Mouse (Mus musculus) forebrain, embryonic 12.5 days (tissue): ENCODE data around the gene Ttc12. TPM values are rescaled to one million over a fixed set of nuclear protein-coding genes. Genes with fewer than 3 reads are reported as not detected.

ENCODE experiments used
- ATAC-seq: fragments of 200-750 bp; cut with Nextera tagmentation; 2 replicates; pipeline ENCODE4 v1.8.0; 2017; ENCODE audit warnings: moderate TSS enrichment; ENCODE audit not compliant: low FRiP score
- H3K27ac ChIP-seq: fragments of 300-500 bp; sonication (generic); 2 replicates; pipeline ENCODE4 v1.5.1; 2016; ENCODE audit warnings: mild to moderate bottlenecking
- H3K27me3 ChIP-seq: fragments of 300-500 bp; sonication (generic); 2 replicates; pipeline ENCODE4 v1.6.1; 2016; ENCODE audit warnings: mild to moderate bottlenecking
- H3K36me3 ChIP-seq: fragments of 300-500 bp; sonication (generic); replicated peaks from 2 replicates; pipeline ENCODE4 v1.6.1; 2016; ENCODE audit warnings: mild to moderate bottlenecking
- H3K4me1 ChIP-seq: fragments of 300-500 bp; sonication (generic); 2 replicates; pipeline ENCODE4 v1.6.1; 2016
- H3K4me2 ChIP-seq: fragments of 300-500 bp; sonication (generic); 2 replicates; pipeline ENCODE4 v1.6.1; 2016; ENCODE audit warnings: mild to moderate bottlenecking, moderate library complexity
- H3K4me3 ChIP-seq: fragments of 300-500 bp; sonication (generic); replicated peaks from 2 replicates; pipeline ENCODE4 v1.5.1; 2016; ENCODE audit warnings: mild to moderate bottlenecking
- H3K9ac ChIP-seq: fragments of 300-500 bp; sonication (generic); 2 replicates; pipeline ENCODE4 v1.6.1; 2016; ENCODE audit warnings: mild to moderate bottlenecking
- H3K9me3 ChIP-seq: fragments of 300-500 bp; sonication (generic); 2 replicates; pipeline ENCODE4 v1.6.1; 2016
- WGBS: fragments of 180-500 bp; shearing (Covaris S2); methylation state at CpG from one replicate; pipeline ENCODE4 v1.1.7; 2016; 5-methylcytosine and 5-hydroxymethylcytosine counted together
- polyA plus RNA-seq: library from polyadenylated mRNA; unstranded; fragments of >200 nt; fragmentation: Nextera tagmentation; extraction: Ambion mirVana; gene quantifications from 2 replicates; pipeline ENCODE4 v1.2.1, GENCODE M21; 2016

Gene Ttc12
- polyA plus RNA-seq, 1 experiment from 2014 or later = 1.4 TPM

- peaks cover 6% of the 10 kb centered on the region; the same call in 1 of the 2 replicates for H3K4me1 ChIP-seq
- no peak overlapping the region for H3K9ac ChIP-seq
- WGBS = 75% methylated on average over 2 of the region's 2 CpGs
- no peak for ATAC-seq
- no peak overlapping the region for H3K4me3 ChIP-seq
- no peak overlapping the region for H3K27ac ChIP-seq
- H3K4me2 ChIP-seq = no peak overlapping the region
- no peaks in the 10 kb centered on the region for H3K27me3 ChIP-seq
- peaks cover 32% of the 10 kb centered on the region for H3K36me3 ChIP-seq
- H3K9me3 ChIP-seq = no peaks in the 10 kb centered on the region
These were observed 28.3 kb upstream of the Ttc12 start for GRCm38 (mm10) chr9:49514306-49514705.

GRCm38 (mm10) chr9:49510666-49511065, 24.6 kb upstream of the Ttc12 start:
- Histone ChIP-seq H3K4me2 (no peak overlapping the region), H3K36me3 (peaks cover 44% of the 10 kb centered on the region), H3K27ac (no peak overlapping the region), H3K9me3 (no peaks in the 10 kb centered on the region), H3K4me1 (peaks cover 5% of the 10 kb centered on the region; the same call in 1 of the 2 replicates), H3K9ac (no peak overlapping the region), H3K27me3 (no peaks in the 10 kb centered on the region), H3K4me3 (no peak overlapping the region)
- ATAC-seq = no peak
- WGBS = 93% methylated on average over 4 of the region's 4 CpGs

- H3K27ac ChIP-seq = no peak overlapping the region
- no peaks in the 10 kb centered on the region for H3K27me3 ChIP-seq
- WGBS = 96% methylated on average over 8 of the region's 8 CpGs
- no peak for ATAC-seq
- no peaks in the 10 kb centered on the region for H3K9me3 ChIP-seq
- H3K4me2 ChIP-seq = no peak overlapping the region
- H3K9ac ChIP-seq = no peak overlapping the region
- peaks cover 49% of the 10 kb centered on the region for H3K36me3 ChIP-seq
- no peak overlapping the region for H3K4me3 ChIP-seq
- no peaks in the 10 kb centered on the region; the same call in 1 of the 2 replicates for H3K4me1 ChIP-seq
These were observed 23.6 kb upstream of the Ttc12 start for GRCm38 (mm10) chr9:49509628-49510027.

- Histone ChIP-seq H3K4me2 (no peak overlapping the region), H3K4me3 (no peak overlapping the region), H3K27me3 (no peaks in the 10 kb centered on the region), H3K9me3 (no peaks in the 10 kb centered on the region), H3K4me1 (no peaks in the 10 kb centered on the region; the same call in 1 of the 2 replicates), H3K27ac (no peak overlapping the region), H3K9ac (no peak overlapping the region), H3K36me3 (peaks cover 49% of the 10 kb centered on the region)
- WGBS = 95% methylated on average over 3 of the region's 3 CpGs
- ATAC-seq = no peak
These were observed 23.1 kb upstream of the Ttc12 start for GRCm38 (mm10) chr9:49509094-49509493.

GRCm38 (mm10) chr9:49507829-49508585, 22.0 kb upstream of the Ttc12 start:
- no peak for ATAC-seq
- H3K4me1 ChIP-seq = no peaks in the 10 kb centered on the region; the same call in 1 of the 2 replicates
- no peak overlapping the region for H3K4me3 ChIP-seq
- 91% methylated on average over 9 of the region's 9 CpGs for WGBS
- no peaks in the 10 kb centered on the region for H3K27me3 ChIP-seq
- no peaks in the 10 kb centered on the region for H3K9me3 ChIP-seq
- H3K4me2 ChIP-seq = no peak overlapping the region
- H3K9ac ChIP-seq = no peak overlapping the region
- H3K36me3 ChIP-seq = peaks cover 49% of the 10 kb centered on the region
- H3K27ac ChIP-seq = no peak overlapping the region

- peaks cover 46% of the 10 kb centered on the region for H3K36me3 ChIP-seq
- H3K4me1 ChIP-seq = no peaks in the 10 kb centered on the region; the same call in 1 of the 2 replicates
- WGBS = 61% methylated on average over 5 of the region's 5 CpGs
- H3K4me2 ChIP-seq = no peak overlapping the region
- H3K27ac ChIP-seq = no peak overlapping the region
- H3K4me3 ChIP-seq = no peak overlapping the region
- H3K27me3 ChIP-seq = no peaks in the 10 kb centered on the region
- no peak for ATAC-seq
- no peaks in the 10 kb centered on the region for H3K9me3 ChIP-seq
- H3K9ac ChIP-seq = no peak overlapping the region
These were observed 18.6 kb upstream of the Ttc12 start for GRCm38 (mm10) chr9:49504658-49505057.

GRCm38 (mm10) chr9:49502245-49502644, 16.2 kb upstream of the Ttc12 start:
- 91% methylated on average over 4 of the region's 4 CpGs for WGBS
- no peak for ATAC-seq

GRCm38 (mm10) chr9:49499878-49500277, 13.9 kb upstream of the Ttc12 start:
- 93% methylated on average over 2 of the region's 2 CpGs for WGBS
- ATAC-seq = no peak

More at GRCm38 (mm10) chr9:49502245-49502644, 16.2 kb upstream of the Ttc12 start:
- Histone ChIP-seq H3K4me1 (no peaks in the 10 kb centered on the region; the same call in 1 of the 2 replicates), H3K4me3 (no peak overlapping the region), H3K4me2 (no peak overlapping the region), H3K9me3 (no peaks in the 10 kb centered on the region), H3K27ac (no peak overlapping the region), H3K36me3 (peaks cover 23% of the 10 kb centered on the region), H3K27me3 (no peaks in the 10 kb centered on the region), H3K9ac (no peak overlapping the region)

GRCm38 (mm10) chr9:49493979-49494649, 8.1 kb upstream of the Ttc12 start:
- ATAC-seq = peak; percentile 70
- H3K4me2 ChIP-seq = no peak overlapping the region
- H3K9me3 ChIP-seq = no peaks in the 10 kb centered on the region
- peaks cover 18% of the 10 kb centered on the region; the same call in 1 of the 2 replicates for H3K27me3 ChIP-seq
- H3K36me3 ChIP-seq = no peaks in the 10 kb centered on the region
- no peak overlapping the region for H3K9ac ChIP-seq
- 3% methylated on average over 4 of the region's 4 CpGs for WGBS
- peaks cover 6% of the 10 kb centered on the region for H3K4me1 ChIP-seq
- no peak overlapping the region for H3K4me3 ChIP-seq
- H3K27ac ChIP-seq = no peak overlapping the region

More at GRCm38 (mm10) chr9:49499878-49500277, 13.9 kb upstream of the Ttc12 start:
- Histone ChIP-seq H3K27me3 (no peaks in the 10 kb centered on the region), H3K4me3 (no peak overlapping the region), H3K36me3 (no peaks in the 10 kb centered on the region), H3K9me3 (no peaks in the 10 kb centered on the region), H3K9ac (no peak overlapping the region), H3K4me1 (no peaks in the 10 kb centered on the region), H3K27ac (no peak overlapping the region), H3K4me2 (no peak overlapping the region)

- 82% methylated on average over 4 of the region's 4 CpGs for WGBS
- H3K4me3 ChIP-seq = no peak overlapping the region
- no peak for ATAC-seq
- H3K9ac ChIP-seq = no peak overlapping the region
- H3K9me3 ChIP-seq = no peaks in the 10 kb centered on the region
- peaks cover 38% of the 10 kb centered on the region for H3K27me3 ChIP-seq
- no peak overlapping the region for H3K27ac ChIP-seq
- no peak overlapping the region for H3K4me2 ChIP-seq
- H3K4me1 ChIP-seq = peaks cover 16% of the 10 kb centered on the region
- H3K36me3 ChIP-seq = no peaks in the 10 kb centered on the region
These were observed 4.6 kb upstream of the Ttc12 start for GRCm38 (mm10) chr9:49490609-49491008.

GRCm38 (mm10) chr9:49488912-49489895, 3.2 kb upstream of the Ttc12 start:
- Histone ChIP-seq H3K4me1 (peaks cover 20% of the 10 kb centered on the region), H3K27ac (no peak overlapping the region), H3K9me3 (no peaks in the 10 kb centered on the region), H3K4me3 (no peak overlapping the region), H3K9ac (no peak overlapping the region), H3K4me2 (peak overlapping the region; percentile 39), H3K36me3 (no peaks in the 10 kb centered on the region), H3K27me3 (peaks cover 38% of the 10 kb centered on the region)
- WGBS = 38% methylated on average over 16 of the region's 16 CpGs
- ATAC-seq = peak; percentile 34; the same call in 1 of the 2 replicates

GRCm38 (mm10) chr9:49488258-49488657, 2.2 kb upstream of the Ttc12 start:
- Histone ChIP-seq H3K9ac (no peak overlapping the region), H3K4me2 (no peak overlapping the region), H3K4me3 (no peak overlapping the region), H3K4me1 (peaks cover 22% of the 10 kb centered on the region), H3K27me3 (peaks cover 38% of the 10 kb centered on the region), H3K27ac (no peak overlapping the region), H3K9me3 (no peaks in the 10 kb centered on the region), H3K36me3 (no peaks in the 10 kb centered on the region)
- 75% methylated on average over 7 of the region's 7 CpGs for WGBS
- ATAC-seq = no peak
